Mouse (Mus musculus): ENCODE data around the gene Rab8a.

DNA sequence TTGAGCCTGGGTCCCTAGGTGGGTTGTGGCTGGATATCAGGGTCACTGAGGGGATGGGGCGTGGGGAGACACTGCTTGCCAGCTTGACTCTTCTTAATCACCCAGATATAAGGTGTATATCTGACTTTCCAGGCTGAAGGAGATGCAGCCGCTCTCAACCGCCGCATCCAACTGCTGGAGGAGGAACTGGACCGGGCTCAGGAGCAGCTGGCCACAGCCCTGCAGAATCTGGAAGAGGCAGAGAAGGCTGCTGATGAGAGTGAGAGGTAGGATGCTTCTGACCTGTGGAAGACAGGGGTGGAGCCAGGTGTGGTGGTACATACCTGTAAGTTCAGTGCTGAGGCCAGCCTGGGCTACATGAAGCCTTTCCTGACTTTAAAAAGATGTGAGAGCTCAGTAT is 22.5 kb upstream of the Rab8a start:
- TF ChIP-seq CTCF (IDR thresholded peaks at IDR 0.05; ENCODE audit: low read depth, low read length) (no peak), POLR2A (IDR thresholded peaks at IDR 0.05; ENCODE audit: borderline replicate concordance, low read depth, low read length) (no peak)
